Comparison of ENCODE assay signal across 9 mouse cellular contexts in the genomic region with DNA sequence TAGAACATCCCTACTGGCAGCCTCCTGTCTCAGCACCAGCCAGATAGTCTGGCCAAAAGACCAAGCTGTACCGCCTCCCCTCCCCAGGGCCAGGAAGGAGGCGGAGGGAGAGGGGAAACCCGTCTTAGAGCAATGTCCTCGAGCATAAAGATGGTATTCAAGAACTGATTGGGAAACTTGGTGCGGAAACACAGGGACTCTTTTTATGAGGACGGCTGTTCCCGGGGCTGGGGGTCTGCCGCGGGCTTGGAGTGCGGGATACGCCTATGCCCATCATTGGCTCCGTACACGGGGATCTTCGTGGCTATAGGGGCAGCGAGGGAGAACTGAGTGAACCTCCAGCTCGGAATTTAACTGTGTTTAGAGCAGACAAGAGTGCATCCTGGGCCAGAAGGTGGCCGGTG. TPM values are rescaled to one million over a fixed set of nuclear protein-coding genes. Genes with fewer than 3 reads are reported as not detected.
DNase-seq lines count a peak whose midpoint lies in the region; ATAC-seq and TF ChIP-seq lines count a peak whose summit lies in the region.
"Had no signal": no experiment of that assay in that cellular context is flagged by ENCODE, and none has a peak within 500 bp of the region (broad histone marks: within the 10 kb centered on the region; RNA-seq: fewer than 3 reads in every experiment).

No protein-coding gene starts in this region.

- H3K4me3 ChIP-seq in hindbrain, embryonic 11.5 days (ENCODE audit: low read depth, low read length) = peak overlapping the region; percentile 99
- H3K4me3 ChIP-seq in testis, adult 2 months (ENCODE audit: control insufficient read depth, low read depth, low read length) = peak overlapping the region; percentile 92

- H3K9ac ChIP-seq in hindbrain, embryonic 11.5 days (ENCODE audit: low read depth, low read length) = peak overlapping the region; percentile 91

- WGBS in hindbrain, embryonic 11.5 days = 2% methylated on average over 16 of the region's 17 CpGs

- no peak for TF ChIP-seq CTCF in testis, adult 2 months (IDR thresholded peaks at IDR 0.05; ENCODE audit: control insufficient read depth, insufficient read depth, insufficient replicate concordance, low read depth, low read length)

- peak overlapping the region; percentile 89 for H3K4me2 ChIP-seq in hindbrain, embryonic 11.5 days (replicated peaks; ENCODE audit: low read depth, low read length)

- intact Hi-C loops in left cerebral cortex, postnatal 14 days (cut with DNase I) = loop anchor here (2.0 kb wide), 2 partner anchors 42 to 50 kb away; no protein-coding TSS in a partner anchor

- peak; percentile 63 for ATAC-seq in hindbrain, embryonic 11.5 days (ENCODE audit: low FRiP score)
- peak; percentile 2; the same call in 1 of the 2 replicates for ATAC-seq in megakaryocyte, adult 5-6 weeks (ENCODE audit: poor library complexity, severe bottlenecking)

- no peaks in the 10 kb centered on the region; the same call in 1 of the 2 replicates for H3K36me3 ChIP-seq in hindbrain, embryonic 11.5 days (ENCODE audit: control insufficient read depth, insufficient read depth, low read length)
- H3K36me3 ChIP-seq in testis, adult 2 months (ENCODE audit: control insufficient read depth, insufficient read depth, low read length) = no peaks in the 10 kb centered on the region; the same call in 1 of the 2 replicates

- DNase-seq in embryo, embryonic 10.5 days (ENCODE audit: low spot score) = peak; percentile 29
- DNase-seq in embryo, embryonic 9.5 days (ENCODE audit: extremely low spot score) = no peak
- DNase-seq in brain, adult 2 months (ENCODE audit: low read depth, low spot score) = peak; percentile 64
- peak; percentile 43 to 71 for DNase-seq in frontal cortex, postnatal 10 days (ENCODE audit: low spot score in 2 of 2)
- DNase-seq in hindbrain, embryonic 11.5 days (ENCODE audit: low spot score) = no peak
- peak; percentile 47 to 70 for DNase-seq in left cerebral cortex, postnatal 14 days (ENCODE audit: low spot score in 2 of 2)

- H3K4me1 ChIP-seq in hindbrain, embryonic 11.5 days (replicated peaks; ENCODE audit: control insufficient read depth, insufficient read depth, low read length) = peaks cover 4% of the 10 kb centered on the region; the same call in 1 of the 2 replicates
- H3K4me1 ChIP-seq in testis, adult 2 months (ENCODE audit: control insufficient read depth, insufficient read depth, low read length) = peaks cover 10% of the 10 kb centered on the region

- TF ChIP-seq POLR2A in testis, adult 2 months (IDR thresholded peaks at IDR 0.05; ENCODE audit: control insufficient read depth, low read depth, low read length) = no peak

- no peaks in the 10 kb centered on the region for H3K9me3 ChIP-seq in hindbrain, embryonic 11.5 days (ENCODE audit: control insufficient read depth, low read length)

- H3K27ac ChIP-seq in hindbrain, embryonic 11.5 days (ENCODE audit: low read depth, low read length) = peak overlapping the region; percentile 70
- H3K27ac ChIP-seq in testis, adult 2 months (ENCODE audit: control insufficient read depth, insufficient read depth, low read depth, low read length) = peak overlapping the region; percentile 27

- H3K27me3 ChIP-seq in hindbrain, embryonic 11.5 days (ENCODE audit: control insufficient read depth, insufficient read depth, low read length) = no peaks in the 10 kb centered on the region
- H3K27me3 ChIP-seq in testis, adult 2 months (ENCODE audit: control insufficient read depth, insufficient read depth, low read length) = no peaks in the 10 kb centered on the region
- H3K27me3 ChIP-seq: Patski had no signal

RNA-seq across cellular contexts. Expression of gene Ube2j2, which starts 0.6 kb away (rescaled TPM):
- 142 and 160 TPM in 2 replicates for polyA plus RNA-seq in hindbrain, embryonic 11.5 days (2014; fragmentation: Nextera tagmentation; extraction: Ambion mirVana)
- 10 to 100 TPM; 69.8 to 79.0 TPM for total RNA-seq in left cerebral cortex, postnatal 14 days (2021)
- total RNA-seq in megakaryocyte, adult 5-6 weeks (2015) = 65.3 and 67.7 TPM in 2 replicates
- 91.4 and 101 TPM in 2 replicates for total RNA-seq in megakaryocyte, adult 5-6 weeks (2017)
- 80.7 and 95.4 TPM in 2 replicates for polyA plus RNA-seq in testis, adult 2 months (2012; rRNA removed)

RNA-seq across cellular contexts. Expression of gene C1qtnf12, which starts 19.1 kb away (rescaled TPM):
- 21.0 and 24.0 TPM in 2 replicates for polyA plus RNA-seq in hindbrain, embryonic 11.5 days (2014; fragmentation: Nextera tagmentation; extraction: Ambion mirVana)
- total RNA-seq in left cerebral cortex, postnatal 14 days (2021) = 10 to 100 TPM; 13.5 to 15.1 TPM
- 30.3 and 40.1 TPM in 2 replicates for total RNA-seq in megakaryocyte, adult 5-6 weeks (2015)
- 9.4 and 14.6 TPM in 2 replicates for total RNA-seq in megakaryocyte, adult 5-6 weeks (2017)
- polyA plus RNA-seq in testis, adult 2 months (2012; rRNA removed) = 30.7 and 31.6 TPM in 2 replicates

RNA-seq across cellular contexts. Expression of gene B3galt6, which starts 49.4 kb away (rescaled TPM):
- 18.2 and 19.4 TPM in 2 replicates for polyA plus RNA-seq in hindbrain, embryonic 11.5 days (2014; fragmentation: Nextera tagmentation; extraction: Ambion mirVana)
- total RNA-seq in left cerebral cortex, postnatal 14 days (2021) = 10 to 100 TPM in 1 of 2 experiments, 1 to 10 TPM in 1; 9.6 to 10.6 TPM
- 3.5 and 3.6 TPM in 2 replicates for total RNA-seq in megakaryocyte, adult 5-6 weeks (2015)
- total RNA-seq in megakaryocyte, adult 5-6 weeks (2017) = 3.5 and 4.0 TPM in 2 replicates
- polyA plus RNA-seq in testis, adult 2 months (2012; rRNA removed) = 2.4 and 2.5 TPM in 2 replicates

RNA-seq across cellular contexts. Expression of gene Sdf4, which starts 49.6 kb away (rescaled TPM):
- 136 and 143 TPM in 2 replicates for polyA plus RNA-seq in hindbrain, embryonic 11.5 days (2014; fragmentation: Nextera tagmentation; extraction: Ambion mirVana)
- 100 to 1,000 TPM; 150 to 157 TPM for total RNA-seq in left cerebral cortex, postnatal 14 days (2021)
- 43.6 and 57.5 TPM in 2 replicates for total RNA-seq in megakaryocyte, adult 5-6 weeks (2015)
- total RNA-seq in megakaryocyte, adult 5-6 weeks (2017) = 216 and 221 TPM in 2 replicates
- polyA plus RNA-seq in testis, adult 2 months (2012; rRNA removed) = 47.6 and 50.5 TPM in 2 replicates

RNA-seq across cellular contexts. Expression of gene Acap3, which starts 51.4 kb away (rescaled TPM):
- polyA plus RNA-seq in hindbrain, embryonic 11.5 days (2014; fragmentation: Nextera tagmentation; extraction: Ambion mirVana) = 29.0 and 34.7 TPM in 2 replicates
- 100 to 1,000 TPM; 139 TPM for total RNA-seq in left cerebral cortex, postnatal 14 days (2021)
- 19.4 and 22.3 TPM in 2 replicates for total RNA-seq in megakaryocyte, adult 5-6 weeks (2015)
- 18.0 and 23.7 TPM in 2 replicates for total RNA-seq in megakaryocyte, adult 5-6 weeks (2017)
- polyA plus RNA-seq in testis, adult 2 months (2012; rRNA removed) = 9.0 and 11.3 TPM in 2 replicates

Comparison
In these comparisons a context has a peak if more than half of its experiments do, and no peak if none do; other contexts are left out.
1. DNase-seq: peak in embryo, embryonic 10.5 days (single experiment), brain, adult 2 months (single experiment), frontal cortex, postnatal 10 days (2 of 2) and left cerebral cortex, postnatal 14 days (2 of 2); none in embryo, embryonic 9.5 days (single experiment) and hindbrain, embryonic 11.5 days (single experiment).